Mouse (Mus musculus) activated CD4-positive, CD25-positive, alpha-beta regulatory T cell, adult 4 months (primary cell): ENCODE measurements around the gene Tmem82. TPM values are rescaled to one million over a fixed set of nuclear protein-coding genes. Genes with fewer than 3 reads are reported as not detected.
"Not testable (repeated sequence)": the region's sequence is repeated elsewhere in the genome, so short reads cannot be mapped to it uniquely, and the experiment has no call there.

Source experiments
- ATAC-seq: one replicate; pipeline ENCODE4 v1.8.0; 2017
- polyA plus RNA-seq, 2 experiments: library from polyadenylated mRNA; unstranded; fragments of 100-300 nt; shearing (Covaris generic); gene quantifications; one replicate each; pipeline ENCODE4 v1.2.1; 2017

Tmem82 gene
- polyA plus RNA-seq, 2 experiments from 2014 or later: 0.19 TPM; not detected in 1

GRCm38 (mm10) chr4:141574789-141575702 is 43.4 kb downstream of the Tmem82 start:
- ATAC-seq: peak; percentile 52

- ATAC-seq: no peak
Measured at GRCm38 (mm10) chr4:141573359-141573966, 45.0 kb downstream of the Tmem82 start.

GRCm38 (mm10) chr4:141572668-141573358 is 45.6 kb downstream of the Tmem82 start:
- ATAC-seq: no peak

GRCm38 (mm10) chr4:141571934-141572333 is 46.5 kb downstream of the Tmem82 start:
- ATAC-seq: no peak

GRCm38 (mm10) chr4:141571337-141571739 is 47.1 kb downstream of the Tmem82 start:
- ATAC-seq: no peak

- no peak for ATAC-seq
Measured at GRCm38 (mm10) chr4:141570821-141571220, 47.6 kb downstream of the Tmem82 start.

GRCm38 (mm10) chr4:141570004-141570403 is 48.4 kb downstream of the Tmem82 start:
- no peak for ATAC-seq

GRCm38 (mm10) chr4:141568966-141569365 is 49.5 kb downstream of the Tmem82 start:
- no peak for ATAC-seq

- not testable (repeated sequence) for ATAC-seq
Measured at GRCm38 (mm10) chr4:141567174-141567573, 51.3 kb downstream of the Tmem82 start.

- ATAC-seq: no peak
Measured at GRCm38 (mm10) chr4:141566187-141566586, 52.2 kb downstream of the Tmem82 start.

- ATAC-seq: no peak
Measured at GRCm38 (mm10) chr4:141565325-141565724, 53.1 kb downstream of the Tmem82 start.

- ATAC-seq: no peak
Measured at GRCm38 (mm10) chr4:141564660-141565059, 53.8 kb downstream of the Tmem82 start.

- no peak for ATAC-seq
Measured at GRCm38 (mm10) chr4:141564209-141564608, 54.2 kb downstream of the Tmem82 start.

Other genes with a start within 250 kb of the Tmem82 start
- not detected for gene Clcnka, start 219.9 kb downstream of the Tmem82 start, polyA plus RNA-seq
- not detected for gene Clcnkb, start 202.6 kb downstream of the Tmem82 start, polyA plus RNA-seq
- not detected for gene Hspb7, start 197.9 kb downstream of the Tmem82 start, polyA plus RNA-seq
- not detected for gene Srarp, start 182.5 kb downstream of the Tmem82 start, polyA plus RNA-seq
- 10 to 100 TPM; 13.6 to 16.3 TPM for gene Zbtb17, start 174.0 kb downstream of the Tmem82 start, polyA plus RNA-seq
- 10 to 100 TPM in 1 of 2 experiments, 1 to 10 TPM in 1; 9.3 to 15.9 TPM for gene Spen, start 80.0 kb downstream of the Tmem82 start, polyA plus RNA-seq
- gene Fblim1, start 12.5 kb downstream of the Tmem82 start, polyA plus RNA-seq: under 1 TPM in 1 of 2 experiments, not detected in 1; 0.29 TPM
- gene Slc25a34, start 5.2 kb upstream of the Tmem82 start, polyA plus RNA-seq: not detected
- gene Plekhm2, start 46.3 kb upstream of the Tmem82 start, polyA plus RNA-seq: 1 to 10 TPM; 3.3 to 3.4 TPM
- gene Rsc1a1, start 67.0 kb upstream of the Tmem82 start, polyA plus RNA-seq: not detected
- 10 to 100 TPM; 14.1 to 15.6 TPM for gene Ddi2, start 104.8 kb upstream of the Tmem82 start, polyA plus RNA-seq
- gene Agmat, start 128.0 kb upstream of the Tmem82 start, polyA plus RNA-seq: not detected
- 1 to 10 TPM; 5.1 to 5.4 TPM for gene Dnajc16, start 172.3 kb upstream of the Tmem82 start, polyA plus RNA-seq
- 1 to 10 TPM; 6.9 to 7.4 TPM for gene Casp9, start 175.0 kb upstream of the Tmem82 start, polyA plus RNA-seq
- gene Cela2a, start 207.5 kb upstream of the Tmem82 start, polyA plus RNA-seq: 1 to 10 TPM in 1 of 2 experiments, not detected in 1; 1.0 TPM
- gene Ctrc, start 227.7 kb upstream of the Tmem82 start, polyA plus RNA-seq: not detected